Comparison of ENCODE assay signal across 9 mouse cellular contexts in genomic region chr9:107685231-107685981, GRCm38 (mm10). TPM values are rescaled to one million over a fixed set of nuclear protein-coding genes. Genes with fewer than 3 reads are reported as not detected.
DNase-seq lines count a peak whose midpoint lies in the region; ATAC-seq and TF ChIP-seq lines count a peak whose summit lies in the region.
"Had no signal": no experiment of that assay in that cellular context is flagged by ENCODE, and none has a peak within 500 bp of the region (broad histone marks: within the 10 kb centered on the region; RNA-seq: fewer than 3 reads in every experiment).

No protein-coding gene starts in this region.

- peak; percentile 95 for TF ChIP-seq CTCF in ES-Bruce4 (IDR thresholded peaks at IDR 0.05; ENCODE audit: low read depth, low read length)

- TF ChIP-seq POLR2A in ES-Bruce4 (IDR thresholded peaks at IDR 0.05; ENCODE audit: insufficient read depth, low read length) = no peak
- no peak for TF ChIP-seq POLR2A in limb, embryonic 14.5 days (IDR thresholded peaks at IDR 0.05; ENCODE audit: borderline replicate concordance, extremely low read depth, insufficient read depth, insufficient read length)

- DNase-seq in cerebellum, postnatal 4 days (ENCODE audit: low spot score in 2 of 2) = peak; percentile 66 to 84
- no peak for DNase-seq in cerebellum, adult 11 months
- peak; percentile 61 for DNase-seq in embryonic facial prominence, embryonic 14.5 days (ENCODE audit: low spot score)
- peak; percentile 82 for DNase-seq in heart, postnatal 4 days
- DNase-seq in limb, embryonic 14.5 days (ENCODE audit: low spot score) = no peak
- no peak for DNase-seq in adipocyte (ENCODE audit: low spot score)

- H3K36me3 ChIP-seq in ES-Bruce4 (ENCODE audit: control insufficient read depth, insufficient read depth, low read length, poor library complexity, severe bottlenecking) = no peaks in the 10 kb centered on the region
- H3K36me3 ChIP-seq in embryonic facial prominence, embryonic 14.5 days (ENCODE audit: control insufficient read depth, insufficient read depth, low read length) = peaks cover 77% of the 10 kb centered on the region
- peaks cover 86% of the 10 kb centered on the region for H3K36me3 ChIP-seq in limb, embryonic 14.5 days (ENCODE audit: control insufficient read depth, insufficient read depth, low read length)
- peaks cover 43% of the 10 kb centered on the region for H3K36me3 ChIP-seq in midbrain, embryonic 15.5 days (replicated peaks)

- ATAC-seq in embryonic facial prominence, embryonic 14.5 days (ENCODE audit: low read depth) = peak; percentile 82
- ATAC-seq in limb, embryonic 14.5 days (ENCODE audit: low FRiP score, low read depth) = peak; percentile 64; the same call in 1 of the 2 replicates
- peak; percentile 70 for ATAC-seq in midbrain, embryonic 15.5 days (replicated peaks)

- no peak overlapping the region for H3K27ac ChIP-seq in ES-Bruce4 (ENCODE audit: insufficient read depth, low read length)
- H3K27ac ChIP-seq in embryonic facial prominence, embryonic 14.5 days (replicated peaks; ENCODE audit: low read depth, low read length) = no peak overlapping the region
- no peak overlapping the region for H3K27ac ChIP-seq in limb, embryonic 14.5 days (replicated peaks; ENCODE audit: low read depth, low read length)
- H3K27ac ChIP-seq in midbrain, embryonic 15.5 days = 0 out of 2 replicates have a peak overlapping the region, but pooled peaks have one; percentile 20

- H3K4me1 ChIP-seq in ES-Bruce4 (ENCODE audit: control insufficient read depth, insufficient read depth, low read length) = no peaks in the 10 kb centered on the region
- no peaks in the 10 kb centered on the region for H3K4me1 ChIP-seq in embryonic facial prominence, embryonic 14.5 days (ENCODE audit: control insufficient read depth, insufficient read depth, low read length)
- no peaks in the 10 kb centered on the region for H3K4me1 ChIP-seq in limb, embryonic 14.5 days (ENCODE audit: control insufficient read depth, insufficient read depth, low read length)
- no peaks in the 10 kb centered on the region for H3K4me1 ChIP-seq in midbrain, embryonic 15.5 days

- H3K9me3 ChIP-seq in ES-Bruce4 (replicated peaks; ENCODE audit: control insufficient read depth, insufficient read depth, low read length, poor library complexity, severe bottlenecking) = no peaks in the 10 kb centered on the region
- H3K9me3 ChIP-seq in embryonic facial prominence, embryonic 14.5 days (ENCODE audit: control insufficient read depth, low read length) = no peaks in the 10 kb centered on the region
- H3K9me3 ChIP-seq in limb, embryonic 14.5 days (ENCODE audit: control insufficient read depth, low read length) = no peaks in the 10 kb centered on the region
- H3K9me3 ChIP-seq in midbrain, embryonic 15.5 days = no peaks in the 10 kb centered on the region

- H3K27me3 ChIP-seq in ES-Bruce4 (ENCODE audit: control insufficient read depth, insufficient read depth, low read length, poor library complexity, severe bottlenecking) = no peaks in the 10 kb centered on the region
- H3K27me3 ChIP-seq in embryonic facial prominence, embryonic 14.5 days (replicated peaks; ENCODE audit: control insufficient read depth, insufficient read depth, low read length) = no peaks in the 10 kb centered on the region
- H3K27me3 ChIP-seq in limb, embryonic 14.5 days (ENCODE audit: control insufficient read depth, insufficient read depth, low read length) = no peaks in the 10 kb centered on the region
- no peaks in the 10 kb centered on the region for H3K27me3 ChIP-seq in midbrain, embryonic 15.5 days (replicated peaks)

- no peak overlapping the region for H3K4me2 ChIP-seq in embryonic facial prominence, embryonic 14.5 days (ENCODE audit: low read depth, low read length)
- H3K4me2 ChIP-seq in limb, embryonic 14.5 days (replicated peaks; ENCODE audit: low read depth, low read length, severe bottlenecking) = no peak overlapping the region
- H3K4me2 ChIP-seq in midbrain, embryonic 15.5 days = no peak overlapping the region

- H3K4me3 ChIP-seq in ES-Bruce4 (ENCODE audit: low read depth, low read length) = no peak overlapping the region
- no peak overlapping the region for H3K4me3 ChIP-seq in embryonic facial prominence, embryonic 14.5 days (ENCODE audit: low read depth, low read length)
- H3K4me3 ChIP-seq in limb, embryonic 14.5 days (replicated peaks; ENCODE audit: low read length) = no peak overlapping the region
- H3K4me3 ChIP-seq in midbrain, embryonic 15.5 days = no peak overlapping the region

- no peak overlapping the region for H3K9ac ChIP-seq in ES-Bruce4 (ENCODE audit: low read depth, poor library complexity, severe bottlenecking)
- H3K9ac ChIP-seq in embryonic facial prominence, embryonic 14.5 days (ENCODE audit: low read depth, low read length) = no peak overlapping the region
- no peak overlapping the region for H3K9ac ChIP-seq in limb, embryonic 14.5 days (ENCODE audit: low read depth, low read length, severe bottlenecking)
- no peak overlapping the region for H3K9ac ChIP-seq in midbrain, embryonic 15.5 days

- WGBS in embryonic facial prominence, embryonic 14.5 days = 47% methylated on average over 16 of the region's 17 CpGs
- 35% methylated on average over 17 of the region's 17 CpGs for WGBS in limb, embryonic 14.5 days
- 30% methylated on average over 17 of the region's 17 CpGs for WGBS in midbrain, embryonic 15.5 days

- no peak for TF ChIP-seq EP300 in ES-Bruce4 (IDR thresholded peaks at IDR 0.05; ENCODE audit: insufficient read depth, low read depth, low read length)

RNA-seq across cellular contexts. Expression of gene Gnat1, which starts 5.9 kb away (rescaled TPM):
- polyA plus RNA-seq in ES-Bruce4 (2011; ENCODE audit: insufficient read depth, insufficient read length, low read depth, missing spikeins) = 1.5 TPM in 1 of 2 replicates, not detected in the other
- 0.79 and 1.5 TPM in 2 replicates for polyA plus RNA-seq in embryonic facial prominence, embryonic 14.5 days (2014; fragmentation: Nextera tagmentation; extraction: Ambion mirVana)
- not detected for total RNA-seq in heart, postnatal 4 days (2021)
- polyA plus RNA-seq in limb, embryonic 14.5 days (2012; rRNA removed) = 0.28 and 0.44 TPM in 2 replicates
- polyA plus RNA-seq in limb, embryonic 14.5 days (2014; fragmentation: Nextera tagmentation; extraction: Ambion mirVana) = 0.55 and 0.57 TPM in 2 replicates
- 2.1 and 2.2 TPM in 2 replicates for polyA plus RNA-seq in midbrain, embryonic 15.5 days (2015; fragmentation: Nextera tagmentation; extraction: Ambion mirVana)
- total RNA-seq: layer of hippocampus, postnatal 25 days had no signal

RNA-seq across cellular contexts. Expression of gene Slc38a3, which starts 16.1 kb away (rescaled TPM):
- 8.1 and 13.3 TPM in 2 replicates for polyA plus RNA-seq in ES-Bruce4 (2011; ENCODE audit: insufficient read depth, insufficient read length, low read depth, missing spikeins)
- polyA plus RNA-seq in embryonic facial prominence, embryonic 14.5 days (2014; fragmentation: Nextera tagmentation; extraction: Ambion mirVana) = 7.0 and 7.8 TPM in 2 replicates
- 1 to 10 TPM; 8.0 to 8.1 TPM for total RNA-seq in heart, postnatal 4 days (2021)
- polyA plus RNA-seq in limb, embryonic 14.5 days (2012; rRNA removed) = 22.4 and 31.8 TPM in 2 replicates
- 3.7 and 6.0 TPM in 2 replicates for polyA plus RNA-seq in limb, embryonic 14.5 days (2014; fragmentation: Nextera tagmentation; extraction: Ambion mirVana)
- 31.8 and 40.4 TPM in 2 replicates for polyA plus RNA-seq in midbrain, embryonic 15.5 days (2015; fragmentation: Nextera tagmentation; extraction: Ambion mirVana)

RNA-seq across cellular contexts. Expression of gene Sema3f, which starts 24.9 kb away (rescaled TPM):
- polyA plus RNA-seq in ES-Bruce4 (2011; ENCODE audit: insufficient read depth, insufficient read length, low read depth, missing spikeins) = 12.3 and 19.0 TPM in 2 replicates
- 32.8 and 36.9 TPM in 2 replicates for polyA plus RNA-seq in embryonic facial prominence, embryonic 14.5 days (2014; fragmentation: Nextera tagmentation; extraction: Ambion mirVana)
- 10 to 100 TPM; 18.7 to 20.9 TPM for total RNA-seq in heart, postnatal 4 days (2021)
- 228 and 332 TPM in 2 replicates for polyA plus RNA-seq in limb, embryonic 14.5 days (2012; rRNA removed)
- 48.8 and 55.6 TPM in 2 replicates for polyA plus RNA-seq in limb, embryonic 14.5 days (2014; fragmentation: Nextera tagmentation; extraction: Ambion mirVana)
- 26.0 and 31.2 TPM in 2 replicates for polyA plus RNA-seq in midbrain, embryonic 15.5 days (2015; fragmentation: Nextera tagmentation; extraction: Ambion mirVana)

RNA-seq across cellular contexts. Expression of gene Gnai2, which starts 50.2 kb away (rescaled TPM):
- 266 and 284 TPM in 2 replicates for polyA plus RNA-seq in ES-Bruce4 (2011; ENCODE audit: insufficient read depth, insufficient read length, low read depth, missing spikeins)
- polyA plus RNA-seq in embryonic facial prominence, embryonic 14.5 days (2014; fragmentation: Nextera tagmentation; extraction: Ambion mirVana) = 380 and 416 TPM in 2 replicates
- 100 to 1,000 TPM; 462 to 469 TPM for total RNA-seq in heart, postnatal 4 days (2021)
- 496 and 627 TPM in 2 replicates for polyA plus RNA-seq in limb, embryonic 14.5 days (2012; rRNA removed)
- 392 and 411 TPM in 2 replicates for polyA plus RNA-seq in limb, embryonic 14.5 days (2014; fragmentation: Nextera tagmentation; extraction: Ambion mirVana)
- polyA plus RNA-seq in midbrain, embryonic 15.5 days (2015; fragmentation: Nextera tagmentation; extraction: Ambion mirVana) = 299 and 386 TPM in 2 replicates

Comparison
In these comparisons a context has a peak if more than half of its experiments do, and no peak if none do; other contexts are left out.
1. DNase-seq: peak in cerebellum, postnatal 4 days (2 of 2), embryonic facial prominence, embryonic 14.5 days (single experiment) and heart, postnatal 4 days (single experiment); none in cerebellum, adult 11 months (single experiment), limb, embryonic 14.5 days (single experiment) and adipocyte (single experiment).
2. Peak in every context shown above with its lines, with median percentiles within 50 percentile points of each other: ATAC-seq.